Mouse (Mus musculus): Measurements from ENCODE around the gene Gm13305.
"Not testable (repeated sequence)": the region's sequence is repeated elsewhere in the genome, so short reads cannot be mapped to it uniquely, and the experiment has no call there.

- TF ChIP-seq POLR2A (IDR thresholded peaks at IDR 0.05; ENCODE audit: low read depth, low read length); CTCF (IDR thresholded peaks at IDR 0.05; ENCODE audit: extremely low read depth, insufficient read length, insufficient replicate concordance, low read depth, low read length): not testable (repeated sequence)
Measured at GRCm38 (mm10) chr4:42183234-42184197, 15.1 kb upstream of the Gm13305 start.
